Mouse (Mus musculus) embryonic fibroblast, embryonic 13.5 days (primary cell): ENCODE results near the gene Pcnx2.

Source experiments
- CTCF ChIP-seq: IDR thresholded peaks from 2 replicates; pipeline ENCODE4 v1.5.1; 2011; ENCODE audit warnings: mild to moderate bottlenecking, control low read depth, low read length, moderate library complexity, borderline replicate concordance; ENCODE audit not compliant: insufficient read depth
- POLR2A ChIP-seq: IDR thresholded peaks from 2 replicates; pipeline ENCODE4 v1.6.1; 2011; ENCODE audit warnings: low read depth, mild to moderate bottlenecking, control low read depth, low read length, moderate library complexity

DNA sequence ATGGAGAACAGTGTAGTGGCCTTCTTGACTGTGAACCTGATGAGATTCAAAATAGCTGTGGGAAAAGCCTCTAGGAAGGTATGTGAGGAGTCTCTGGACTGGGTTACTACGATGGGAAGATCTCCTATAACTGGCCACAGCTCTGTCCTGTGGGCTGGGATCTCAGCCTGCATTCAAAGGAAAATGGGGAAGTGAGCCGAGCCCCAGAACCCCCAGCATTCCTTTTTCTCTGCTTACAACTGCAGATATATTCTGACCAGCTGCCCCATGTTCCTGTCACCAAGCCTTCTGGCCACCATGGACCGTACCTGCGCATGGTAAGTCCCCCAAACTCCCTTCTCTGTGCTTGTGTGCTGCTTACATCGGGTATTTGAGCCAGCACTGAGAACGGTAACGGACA is 168.4 kb downstream of the Pcnx2 start, which contains the start of gene Ntpcr:
- TF ChIP-seq POLR2A (no peak), CTCF (no peak)
